Mouse (Mus musculus) embryonic facial prominence, embryonic 14.5 days (tissue): ENCODE data around the gene Srsf9. TPM values are rescaled to one million over a fixed set of nuclear protein-coding genes. Genes with fewer than 3 reads are reported as not detected.

Experiments used
- ATAC-seq: fragments of 200-750 bp; cut with Nextera tagmentation; 2 replicates; pipeline ENCODE4 v1.8.0; 2017; ENCODE audit warnings: low read depth, moderate number of reproducible peaks, moderate TSS enrichment
- DNase-seq: peaks from one replicate; pipeline ENCODE4 v3.0.0-alpha.2; 2015; ENCODE audit warnings: low spot score
- H3K27ac ChIP-seq: fragments of 300-500 bp; sonication (generic); replicated peaks from 2 replicates; pipeline ENCODE4 v1.5.1; 2014; ENCODE audit warnings: low read depth, mild to moderate bottlenecking, low read length, moderate library complexity
- H3K27me3 ChIP-seq: fragments of 300-500 bp; sonication (generic); replicated peaks from 2 replicates; pipeline ENCODE4 v1.6.1; 2014; ENCODE audit warnings: low read length; ENCODE audit not compliant: control insufficient read depth, insufficient read depth
- H3K36me3 ChIP-seq: fragments of 300-500 bp; sonication (generic); 2 replicates; pipeline ENCODE4 v1.6.1; 2014; ENCODE audit warnings: low read length, mixed read lengths; ENCODE audit not compliant: control insufficient read depth, insufficient read depth
- H3K4me1 ChIP-seq: fragments of 300-500 bp; sonication (generic); 2 replicates; pipeline ENCODE4 v1.6.1; 2014; ENCODE audit warnings: antibody characterized with exemption, low read length; ENCODE audit not compliant: control insufficient read depth, insufficient read depth
- H3K4me2 ChIP-seq: fragments of 300-500 bp; sonication (generic); 2 replicates; pipeline ENCODE4 v1.6.1; 2014; ENCODE audit warnings: low read depth, mild to moderate bottlenecking, low read length, moderate library complexity, mixed read lengths
- H3K4me3 ChIP-seq: fragments of 300-500 bp; sonication (generic); 2 replicates; pipeline ENCODE4 v1.5.1; 2014; ENCODE audit warnings: low read depth, mild to moderate bottlenecking, low read length
- H3K9ac ChIP-seq: fragments of 300-500 bp; sonication (generic); 2 replicates; pipeline ENCODE4 v1.6.1; 2014; ENCODE audit warnings: low read depth, mild to moderate bottlenecking, low read length, moderate library complexity, mixed read lengths
- H3K9me3 ChIP-seq: fragments of 300-500 bp; sonication (generic); 2 replicates; pipeline ENCODE4 v1.6.1; 2016; ENCODE audit warnings: low read length; ENCODE audit not compliant: control insufficient read depth
- WGBS: fragments of 180-500 bp; shearing (Covaris S2); extraction: QIAGEN DNeasy Blood & Tissue Kit; methylation state at CpG from one replicate; pipeline ENCODE4 v1.1.7; 2014; 5-methylcytosine and 5-hydroxymethylcytosine counted together
- polyA plus RNA-seq: library from polyadenylated mRNA; unstranded; fragments of >200 nt; fragmentation: Nextera tagmentation; extraction: Ambion mirVana; gene quantifications from 2 replicates; pipeline ENCODE4 v1.2.1, GENCODE M21; 2014

The Srsf9 gene
- polyA plus RNA-seq, 1 experiment from 2014 or later: 203 TPM

DNA sequence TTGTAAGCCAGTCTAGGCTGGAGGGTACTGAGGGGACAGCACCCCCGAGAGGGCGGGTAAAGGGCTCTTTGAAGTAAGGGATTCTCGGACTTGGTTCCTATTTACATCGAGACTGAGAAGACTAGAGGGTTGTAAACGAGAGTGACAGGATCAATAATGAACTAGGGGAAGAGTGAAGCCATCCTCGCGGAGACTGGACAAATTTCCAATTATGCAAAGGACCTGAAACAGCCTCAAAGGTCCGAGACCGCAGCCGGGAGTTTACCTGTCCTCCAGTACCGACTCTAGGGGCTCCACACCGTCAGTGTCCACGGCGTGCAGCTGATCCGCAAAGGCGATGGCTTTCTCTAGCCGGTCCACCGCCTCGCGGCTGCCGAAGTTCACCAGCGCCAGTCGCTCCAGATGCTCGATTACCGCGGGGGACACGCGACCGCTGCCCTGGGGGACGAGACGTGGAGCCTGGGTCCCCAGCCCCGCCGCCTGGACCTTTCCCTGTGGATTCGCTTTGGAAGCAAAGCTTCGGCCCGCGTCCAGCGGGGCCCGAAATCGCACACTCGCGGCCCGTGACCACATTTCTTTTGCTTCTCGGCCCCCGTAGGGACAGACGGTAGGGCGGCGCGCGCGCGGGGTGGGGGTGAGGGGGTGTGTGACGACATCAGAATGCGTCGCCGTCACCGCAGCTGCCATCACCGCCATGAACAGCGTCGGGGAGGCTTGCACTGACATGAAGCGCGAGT is 13.8 kb downstream of the Srsf9 start, which contains the start of the genes Gatc and Triap1:
Gatc (minus strand) TSS at position 602 of the 737 bp plus-strand sequence.
Triap1 (plus strand) TSS at position 649 of the 737 bp plus-strand sequence.
- Histone ChIP-seq H3K27ac (peak within 1 kb of the TSS; percentile 75), H3K9me3 (no peaks in the 10 kb centered on the region), H3K4me3 (peak within 1 kb of the TSS; percentile 88), H3K9ac (peak within 1 kb of the TSS; percentile 92), H3K4me2 (peak within 1 kb of the TSS; percentile 63), H3K27me3 (no peaks in the 10 kb centered on the region), H3K36me3 (peaks cover 46% of the 10 kb centered on the region), H3K4me1 (peaks cover 6% of the 10 kb centered on the region)
- 3% methylated on average over 37 of the region's 62 CpGs for WGBS
- DNase-seq: peak; percentile 91
- ATAC-seq: peak; percentile 94

DNA sequence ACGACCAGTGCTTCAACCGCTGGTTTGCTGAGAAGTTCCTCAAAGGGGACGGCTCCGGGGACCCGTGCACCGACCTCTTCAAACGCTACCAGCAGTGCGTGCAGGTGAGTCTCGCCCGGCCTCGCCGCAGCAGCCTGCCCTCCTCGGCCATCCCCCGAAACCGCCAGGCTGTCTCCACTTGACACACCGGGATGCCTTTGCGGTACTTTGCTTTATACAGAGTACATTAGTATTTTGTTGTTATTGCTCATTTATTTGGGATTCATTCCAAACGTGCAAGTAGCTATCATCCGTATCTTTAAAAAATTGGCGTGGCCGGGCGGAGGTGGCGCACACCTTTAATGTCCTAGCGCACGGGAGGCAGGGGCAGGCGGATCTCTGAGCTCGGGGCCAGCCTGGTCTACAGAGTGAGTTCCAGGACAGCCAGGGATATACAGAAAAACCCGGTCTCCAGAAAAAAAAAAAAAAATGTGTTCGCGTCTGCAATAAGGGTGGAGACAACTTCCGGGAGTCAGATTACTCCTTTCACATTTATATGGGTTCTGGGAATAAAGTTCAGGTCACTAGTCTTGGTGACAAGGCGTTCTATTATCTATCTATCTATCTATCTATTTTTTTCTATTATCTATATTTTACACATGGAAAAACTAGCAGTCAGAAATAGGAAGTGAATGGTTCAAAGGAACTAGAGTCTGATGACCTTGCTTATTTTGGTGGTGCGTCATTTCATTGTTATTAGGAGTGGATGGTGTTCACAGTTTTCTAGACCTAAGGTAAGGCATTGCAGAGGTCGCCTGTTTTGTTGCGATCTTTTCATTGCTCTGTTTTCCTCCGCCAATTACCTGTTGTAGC is 14.6 kb downstream of the Srsf9 start:
- WGBS: 13% methylated on average over 36 of the region's 36 CpGs
- no peaks in the 10 kb centered on the region for H3K9me3 ChIP-seq

DNA sequence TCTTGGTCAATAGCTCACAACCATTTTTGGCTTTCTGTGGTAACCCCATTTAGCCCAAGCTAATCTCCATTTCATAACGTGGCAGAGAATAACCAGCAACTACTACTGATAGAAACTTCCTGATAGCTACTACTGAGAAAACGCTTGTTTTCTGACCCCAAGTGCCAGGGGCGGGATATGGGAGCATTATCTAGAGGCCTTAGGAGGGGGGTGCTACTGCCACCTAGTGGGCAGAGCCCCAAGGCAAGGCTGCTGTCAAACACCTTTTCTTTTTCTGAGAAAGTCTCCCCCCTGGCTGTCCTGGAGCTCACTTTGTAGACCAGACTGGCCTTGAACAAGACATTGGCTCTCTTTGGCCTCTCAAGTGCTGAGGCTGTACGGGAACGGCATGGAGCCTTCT is 20.6 kb downstream of the Srsf9 start:
- Histone ChIP-seq H3K4me2 (peak overlapping the region; percentile 92), H3K9me3 (no peaks in the 10 kb centered on the region), H3K9ac (peak overlapping the region; percentile 88; the same call in 1 of the 2 replicates), H3K36me3 (peaks cover 39% of the 10 kb centered on the region), H3K4me1 (no peaks in the 10 kb centered on the region), H3K27me3 (no peaks in the 10 kb centered on the region), H3K27ac (no peak overlapping the region), H3K4me3 (peak overlapping the region; percentile 92)
- DNase-seq (peak; percentile 86), ATAC-seq (peak; percentile 39; the same call in 1 of the 2 replicates)
- WGBS: 0% methylated on average over 5 of the region's 5 CpGs

More for the DNA sequence above, 14.6 kb downstream of the Srsf9 start:
- Histone ChIP-seq H3K9ac (peak overlapping the region; percentile 92), H3K27me3 (no peaks in the 10 kb centered on the region), H3K27ac (peak overlapping the region; percentile 75; the same call in 1 of the 2 replicates), H3K36me3 (peaks cover 46% of the 10 kb centered on the region), H3K4me2 (peak overlapping the region; percentile 63), H3K4me1 (peaks cover 6% of the 10 kb centered on the region), H3K4me3 (peak overlapping the region; percentile 88)
- DNase-seq (no peak), ATAC-seq (no peak; the same call in 1 of the 2 replicates)

DNA sequence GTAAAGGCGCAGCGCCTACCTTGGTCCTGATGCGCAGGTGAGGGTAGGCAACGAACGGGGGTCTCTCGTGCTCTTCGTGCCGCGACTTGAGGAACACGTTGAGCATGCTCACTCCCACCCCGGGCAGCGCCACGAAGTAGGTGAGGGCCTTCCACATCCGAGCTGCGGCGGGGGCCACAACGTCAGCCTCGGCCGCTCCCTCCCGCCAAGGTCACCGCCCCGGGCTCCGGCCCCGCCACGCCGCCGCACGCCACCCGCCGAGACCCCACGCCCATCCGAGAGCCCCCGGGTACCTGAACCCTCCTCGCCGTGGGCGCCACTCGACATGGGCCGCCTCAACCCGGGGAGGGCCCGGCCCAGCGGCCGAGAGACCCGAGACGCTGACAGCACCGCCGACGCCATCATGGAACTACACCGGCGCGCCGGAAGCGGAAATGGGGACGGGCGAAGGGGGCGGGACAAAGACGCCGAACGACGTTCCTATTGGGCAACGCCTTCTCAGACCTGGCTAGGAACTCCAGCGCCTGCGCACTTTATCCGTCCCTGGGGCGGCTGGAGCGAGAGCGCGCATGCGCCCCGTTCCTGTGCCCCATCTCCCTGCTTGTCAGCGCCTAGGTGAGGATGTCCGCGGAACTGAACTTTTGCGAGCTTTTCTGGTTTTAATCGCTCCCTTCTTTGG is 21.7 kb downstream of the Srsf9 start, which contains the start of gene Cox6a1:
Cox6a1 (minus strand) TSS at position 436 of the 679 bp plus-strand sequence.
- Histone ChIP-seq H3K4me2 (peak within 1 kb of the TSS; percentile 92), H3K27ac (peak within 1 kb of the TSS; percentile 79), H3K4me3 (peak within 1 kb of the TSS; percentile 92), H3K9ac (peak within 1 kb of the TSS; percentile 88), H3K36me3 (peaks cover 28% of the 10 kb centered on the region), H3K4me1 (no peaks in the 10 kb centered on the region), H3K9me3 (no peaks in the 10 kb centered on the region), H3K27me3 (no peaks in the 10 kb centered on the region)
- DNase-seq (peak; percentile 98), ATAC-seq (peak; percentile 94)
- under 1% methylated on average over 44 of the region's 74 CpGs for WGBS

DNA sequence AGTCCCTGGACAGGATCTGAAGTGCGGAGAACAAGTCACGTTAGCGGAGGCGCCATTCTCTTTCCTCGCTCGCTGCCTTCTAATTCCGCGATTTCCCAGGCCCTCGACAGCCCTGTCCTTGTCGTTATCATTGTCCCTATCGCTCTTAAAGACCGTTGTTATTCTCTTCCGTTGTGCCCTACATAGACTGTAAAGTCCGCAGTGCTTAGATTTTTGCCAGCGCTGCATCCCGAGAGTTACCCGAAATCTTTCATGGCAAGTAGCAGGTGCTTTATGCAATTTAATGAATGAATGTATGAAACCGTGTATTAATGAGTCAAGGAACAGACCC is 22.2 kb downstream of the Srsf9 start:
- Histone ChIP-seq H3K9me3 (no peaks in the 10 kb centered on the region), H3K27me3 (no peaks in the 10 kb centered on the region), H3K9ac (peak overlapping the region; percentile 88), H3K36me3 (peaks cover 23% of the 10 kb centered on the region), H3K4me1 (no peaks in the 10 kb centered on the region), H3K4me3 (peak overlapping the region; percentile 92), H3K4me2 (peak overlapping the region; percentile 92), H3K27ac (peak overlapping the region; percentile 79)
- under 1% methylated on average over 18 of the region's 18 CpGs for WGBS
- ATAC-seq (peak; percentile 26), DNase-seq (no peak)

DNA sequence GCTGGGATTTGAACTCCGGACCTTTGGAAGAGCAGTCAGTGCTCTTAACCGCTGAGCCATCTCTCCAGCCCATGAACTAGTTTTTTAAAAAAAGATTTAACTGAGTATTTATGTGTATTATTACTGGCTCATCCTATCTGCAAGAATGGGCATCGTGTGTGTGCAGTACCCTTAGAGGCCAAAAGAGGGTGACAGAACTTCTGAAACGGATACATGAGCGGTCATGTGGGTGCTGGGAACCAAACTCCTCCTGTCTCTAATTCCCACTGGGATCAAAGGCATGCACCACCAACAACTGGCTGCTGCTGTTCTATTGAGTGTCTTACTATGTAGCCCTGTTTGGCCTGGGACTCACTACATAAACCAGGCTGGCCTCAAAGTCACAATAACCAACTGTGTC is 24.4 kb downstream of the Srsf9 start:
- ATAC-seq (no peak), DNase-seq (no peak)
- no peaks in the 10 kb centered on the region for H3K4me1 ChIP-seq
- 82% methylated on average over 5 of the region's 5 CpGs for WGBS
- no peak overlapping the region for H3K4me2 ChIP-seq
- H3K27me3 ChIP-seq: no peaks in the 10 kb centered on the region
- H3K9me3 ChIP-seq: no peaks in the 10 kb centered on the region
- H3K9ac ChIP-seq: no peak overlapping the region
- no peak overlapping the region for H3K27ac ChIP-seq
- H3K36me3 ChIP-seq: peaks cover 2% of the 10 kb centered on the region; the same call in 1 of the 2 replicates
- H3K4me3 ChIP-seq: no peak overlapping the region

DNA sequence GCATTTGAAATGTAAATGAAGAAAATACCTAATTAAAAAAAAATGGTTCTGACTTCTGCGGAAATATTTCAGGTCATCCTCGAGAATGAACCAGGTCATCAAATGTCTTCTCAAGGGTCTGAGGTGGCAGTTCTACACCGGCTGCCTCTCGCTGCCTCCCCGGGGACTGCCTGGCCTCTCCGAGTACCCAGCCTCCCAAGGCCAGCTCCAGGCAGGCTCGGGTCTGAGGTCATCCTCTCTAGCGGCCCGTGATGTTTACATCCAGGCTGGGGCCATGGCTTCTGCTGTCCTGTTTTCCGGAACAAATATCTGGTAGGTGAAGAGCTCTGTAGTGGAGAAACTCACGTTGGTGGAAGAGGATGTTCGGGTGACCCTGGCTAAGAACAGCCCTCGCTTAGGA is 28.1 kb downstream of the Srsf9 start:
- no peak for DNase-seq
- 53% methylated on average over 13 of the region's 13 CpGs for WGBS
- no peaks in the 10 kb centered on the region for H3K36me3 ChIP-seq
- no peak overlapping the region for H3K4me2 ChIP-seq
- no peak for ATAC-seq
- no peak overlapping the region for H3K27ac ChIP-seq
- H3K4me3 ChIP-seq: no peak overlapping the region
- no peak overlapping the region for H3K9ac ChIP-seq
- H3K9me3 ChIP-seq: no peaks in the 10 kb centered on the region
- no peaks in the 10 kb centered on the region for H3K4me1 ChIP-seq
- no peaks in the 10 kb centered on the region for H3K27me3 ChIP-seq

DNA sequence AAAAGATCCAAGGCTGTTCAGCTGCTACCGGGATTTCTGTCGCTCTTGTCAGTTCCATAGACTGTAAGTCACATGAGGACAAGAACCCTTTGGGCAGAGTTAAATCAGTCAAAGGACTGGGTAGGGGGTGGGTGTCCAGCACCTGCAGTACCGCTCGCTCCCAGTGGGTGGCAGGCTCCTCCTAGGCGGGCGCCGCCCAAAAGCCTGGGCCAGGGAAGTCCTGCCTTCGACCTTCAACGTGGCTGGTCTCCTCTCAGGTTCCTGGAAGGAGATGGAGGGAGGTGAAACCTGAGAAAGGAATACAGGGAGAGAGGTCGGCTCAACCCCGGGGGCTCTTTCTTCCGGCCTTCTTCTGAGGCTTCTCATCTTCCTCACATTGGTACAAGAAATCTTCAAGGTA is 31.9 kb downstream of the Srsf9 start:
- DNase-seq (peak; percentile 82), ATAC-seq (peak; percentile 85)
- no peaks in the 10 kb centered on the region for H3K4me1 ChIP-seq
- WGBS: 1% methylated on average over 12 of the region's 12 CpGs
- no peak overlapping the region for H3K4me3 ChIP-seq
- no peaks in the 10 kb centered on the region for H3K36me3 ChIP-seq
- no peaks in the 10 kb centered on the region for H3K27me3 ChIP-seq
- no peak overlapping the region for H3K9ac ChIP-seq
- no peak overlapping the region for H3K4me2 ChIP-seq
- no peaks in the 10 kb centered on the region for H3K9me3 ChIP-seq
- no peak overlapping the region for H3K27ac ChIP-seq
